Mouse (Mus musculus): Measurements from ENCODE around the gene Prrt1.

Gene Prrt1

DNA sequence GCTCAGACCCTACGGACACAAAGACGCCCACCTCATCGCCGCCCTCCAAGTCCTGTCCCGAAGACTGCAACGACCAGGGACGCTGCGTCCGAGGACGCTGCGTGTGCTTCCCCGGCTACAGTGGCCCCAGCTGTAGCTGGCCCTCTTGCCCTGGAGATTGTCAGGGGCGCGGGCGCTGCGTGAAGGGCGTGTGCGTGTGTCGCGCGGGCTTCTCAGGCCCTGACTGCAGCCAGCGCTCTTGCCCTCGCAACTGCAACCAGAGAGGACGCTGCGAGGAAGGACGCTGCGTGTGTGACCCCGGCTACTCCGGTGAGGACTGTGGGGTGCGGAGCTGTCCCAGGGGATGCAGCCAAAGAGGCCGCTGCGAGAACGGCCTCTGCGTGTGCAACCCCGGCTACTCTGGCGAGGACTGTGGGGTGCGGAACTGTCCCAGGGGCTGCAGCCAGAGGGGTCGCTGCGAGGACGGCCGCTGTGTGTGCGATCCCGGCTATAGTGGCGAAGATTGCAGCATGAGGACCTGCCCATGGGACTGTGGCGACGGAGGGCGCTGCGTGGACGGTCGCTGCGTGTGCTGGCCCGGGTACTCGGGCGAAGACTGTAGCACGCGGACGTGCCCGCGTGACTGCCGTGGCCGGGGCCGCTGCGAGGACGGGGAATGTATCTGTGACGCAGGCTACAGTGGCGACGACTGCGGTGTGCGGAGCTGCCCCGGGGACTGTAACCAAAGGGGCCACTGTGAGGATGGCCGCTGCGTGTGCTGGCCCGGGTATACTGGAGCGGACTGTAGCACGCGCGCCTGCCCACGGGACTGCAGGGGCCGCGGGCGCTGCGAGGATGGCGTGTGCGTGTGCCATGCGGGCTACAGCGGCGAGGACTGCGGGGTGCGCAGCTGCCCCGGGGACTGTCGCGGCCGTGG lies 42.1 kb downstream of the Prrt1 start:
- DNase-seq (ENCODE audit: low spot score), result no peak

DNA sequence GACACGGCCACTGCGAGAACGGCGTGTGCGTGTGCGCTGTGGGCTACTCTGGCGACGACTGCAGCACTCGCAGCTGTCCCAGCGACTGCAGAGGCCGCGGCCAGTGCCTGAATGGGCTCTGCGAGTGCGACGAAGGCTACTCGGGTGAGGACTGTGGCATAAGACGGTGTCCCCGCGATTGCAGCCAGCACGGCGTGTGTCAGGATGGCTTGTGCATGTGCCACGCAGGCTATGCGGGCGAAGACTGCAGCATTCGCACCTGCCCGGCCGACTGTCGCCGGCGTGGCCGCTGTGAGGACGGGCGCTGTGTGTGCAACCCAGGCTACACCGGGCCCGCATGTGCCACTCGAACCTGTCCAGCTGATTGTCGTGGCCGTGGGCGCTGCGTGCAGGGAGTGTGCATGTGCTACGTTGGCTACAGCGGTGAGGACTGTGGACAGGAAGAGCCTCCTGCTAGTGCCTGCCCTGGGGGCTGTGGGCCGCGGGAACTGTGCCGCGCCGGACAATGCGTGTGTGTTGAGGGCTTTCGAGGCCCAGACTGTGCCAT lies 43.0 kb downstream of the Prrt1 start:
- DNase-seq (ENCODE audit: low spot score), result no peak

DNA sequence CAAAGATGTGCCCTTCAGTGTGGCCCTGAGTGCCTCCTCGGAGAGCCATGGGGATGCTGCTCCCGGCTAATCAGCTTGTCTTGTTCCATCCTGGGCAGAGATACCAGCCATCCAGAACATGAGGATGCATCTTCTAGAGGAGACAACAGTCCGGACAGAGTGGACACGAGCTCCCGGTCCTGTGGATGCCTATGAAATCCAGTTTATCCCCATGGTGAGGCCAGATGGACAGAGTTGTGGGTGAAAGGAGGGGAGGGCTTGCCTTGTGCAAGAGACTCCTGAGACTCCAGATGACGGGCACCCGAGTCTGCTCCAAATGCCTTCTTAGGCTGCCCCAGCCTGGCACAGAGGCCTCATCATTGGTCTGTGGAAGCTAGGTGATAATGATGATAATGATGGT lies 43.8 kb downstream of the Prrt1 start:
- DNase-seq (ENCODE audit: low spot score), result no peak

DNA sequence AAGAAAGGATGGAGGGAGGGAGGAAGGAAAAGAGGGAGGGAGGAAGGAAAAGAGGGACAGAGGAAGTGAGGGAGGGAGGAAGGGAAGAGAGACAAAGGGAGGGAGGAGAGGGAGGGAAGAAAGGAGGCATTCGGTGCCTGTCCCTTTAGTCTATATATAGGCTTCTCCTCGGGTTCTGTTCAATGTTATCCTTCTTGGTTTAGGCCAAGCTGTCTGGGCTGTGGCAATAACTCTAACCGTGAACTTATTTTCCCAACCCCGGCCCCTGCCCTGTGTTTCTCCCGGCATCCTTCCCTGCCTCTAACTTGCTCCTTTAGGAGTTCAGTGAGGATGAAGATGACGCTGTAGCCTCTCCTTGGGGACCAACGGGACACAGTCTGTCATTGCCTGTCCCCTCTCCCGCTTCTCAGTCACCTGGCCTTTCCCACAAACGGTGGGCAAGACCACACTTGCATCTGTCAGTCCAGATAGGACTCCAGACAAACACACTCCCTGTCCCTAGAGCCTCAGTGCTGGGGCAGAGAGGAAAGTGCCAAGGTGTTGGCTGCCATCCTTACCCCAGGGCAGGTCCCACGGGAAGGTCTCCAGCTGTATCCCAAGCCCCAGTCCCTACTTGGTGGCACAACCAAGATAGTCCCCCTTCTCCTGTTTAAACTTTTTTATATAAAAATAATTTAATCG lies 45.3 kb downstream of the Prrt1 start:
- no peak for DNase-seq (ENCODE audit: low spot score)

DNA sequence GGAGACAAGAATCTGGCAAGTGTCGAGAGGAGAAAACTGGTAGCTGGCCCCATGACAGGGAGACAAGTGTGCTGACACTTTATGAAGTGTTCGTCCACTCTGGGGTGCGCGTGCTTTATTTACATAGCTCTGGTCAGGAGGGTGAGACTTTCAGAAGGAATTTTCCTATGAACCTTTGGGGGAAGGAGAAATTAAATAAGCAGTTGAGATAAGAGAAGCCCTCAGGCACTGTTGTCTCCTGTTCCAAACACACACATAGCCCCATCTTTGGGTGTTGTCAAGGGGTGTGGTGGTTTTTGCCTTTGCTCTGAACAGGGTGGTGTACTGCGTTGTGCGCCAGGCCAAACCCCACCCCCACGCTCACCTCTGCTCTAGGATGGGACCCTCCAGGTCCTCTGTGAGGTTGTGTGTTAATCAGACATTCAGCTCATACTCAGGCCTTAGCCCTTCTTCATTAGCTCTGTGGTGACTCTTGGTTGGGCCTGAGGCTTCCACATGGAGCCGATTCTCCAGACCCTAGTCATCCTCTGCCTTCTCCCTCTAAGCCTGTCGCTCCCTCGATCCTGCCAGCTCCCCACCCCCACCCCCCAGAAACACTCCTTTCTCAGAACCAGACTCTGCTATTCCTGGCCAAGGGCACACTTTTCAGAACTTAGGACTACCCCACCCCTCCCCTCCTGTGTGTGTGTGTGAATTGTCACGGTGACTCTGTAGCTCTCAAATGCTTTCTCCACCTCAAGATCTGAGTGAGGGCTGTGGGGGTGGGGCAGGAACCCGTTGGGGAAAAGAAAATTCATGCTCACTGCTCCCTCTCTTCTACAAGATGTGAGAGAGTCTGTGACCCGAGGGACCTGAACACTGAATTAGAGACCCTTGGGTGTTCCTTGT lies 46.1 kb downstream of the Prrt1 start:
- DNase-seq (ENCODE audit: low spot score), result no peak

DNA sequence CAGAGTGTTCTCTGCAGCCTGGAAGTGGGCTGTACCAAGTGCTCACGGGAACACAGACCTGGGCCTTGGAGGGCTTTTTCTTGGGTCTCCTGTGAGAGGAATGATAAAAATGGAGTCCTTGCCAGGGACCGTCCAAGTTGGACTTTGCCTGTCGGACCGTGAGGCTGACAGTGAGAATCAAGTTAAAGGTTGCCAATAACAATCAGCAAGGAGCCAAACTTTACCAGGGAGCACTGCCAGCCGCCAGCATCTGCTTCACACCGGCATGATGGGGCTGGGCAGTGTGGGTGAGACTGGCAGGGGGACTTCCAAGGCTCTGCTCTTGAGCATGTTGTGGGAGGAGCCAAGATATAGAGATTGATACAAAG lies 46.7 kb downstream of the Prrt1 start:
- DNase-seq (ENCODE audit: low spot score), result no peak

DNA sequence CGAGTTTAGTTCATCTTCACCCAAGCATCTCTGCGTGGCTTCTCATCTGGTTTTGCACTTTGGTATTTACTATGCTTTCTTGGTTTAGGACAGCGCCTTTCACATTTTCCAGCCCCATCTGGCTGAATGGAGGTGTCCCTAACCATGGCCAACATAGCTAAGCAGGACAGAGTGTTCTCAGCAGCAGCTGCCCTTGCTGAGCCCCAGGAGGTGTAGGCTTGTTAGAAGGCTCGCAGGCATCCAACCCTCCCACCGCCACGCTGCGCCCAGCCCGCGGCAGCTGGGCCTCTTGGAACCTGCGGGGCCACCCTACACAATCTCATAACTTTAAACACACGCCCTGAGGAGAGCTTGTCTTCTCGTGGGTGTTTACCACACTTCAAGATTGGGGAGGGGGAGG lies 47.3 kb downstream of the Prrt1 start:
- no peak for DNase-seq (ENCODE audit: low spot score)

DNA sequence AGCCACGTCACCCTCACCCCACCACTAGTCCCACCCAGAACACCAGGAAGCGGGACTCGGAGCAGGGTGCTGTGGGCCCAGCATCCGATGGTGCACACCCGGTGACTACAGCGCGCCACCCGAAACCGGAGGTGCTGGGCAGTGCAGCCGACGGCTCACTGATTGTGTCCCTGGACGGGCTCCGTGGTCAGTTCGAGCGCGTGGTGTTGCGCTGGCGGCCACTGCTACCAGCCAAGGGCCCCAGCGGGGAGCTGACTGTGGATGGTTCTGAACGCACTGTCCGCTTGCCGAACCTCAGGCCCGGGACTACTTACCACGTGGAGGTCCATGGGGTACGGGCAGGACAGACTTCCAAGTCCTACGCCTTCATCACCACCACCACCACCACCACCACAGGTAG lies 50.9 kb downstream of the Prrt1 start:
- DNase-seq (ENCODE audit: low spot score), result no peak

DNA sequence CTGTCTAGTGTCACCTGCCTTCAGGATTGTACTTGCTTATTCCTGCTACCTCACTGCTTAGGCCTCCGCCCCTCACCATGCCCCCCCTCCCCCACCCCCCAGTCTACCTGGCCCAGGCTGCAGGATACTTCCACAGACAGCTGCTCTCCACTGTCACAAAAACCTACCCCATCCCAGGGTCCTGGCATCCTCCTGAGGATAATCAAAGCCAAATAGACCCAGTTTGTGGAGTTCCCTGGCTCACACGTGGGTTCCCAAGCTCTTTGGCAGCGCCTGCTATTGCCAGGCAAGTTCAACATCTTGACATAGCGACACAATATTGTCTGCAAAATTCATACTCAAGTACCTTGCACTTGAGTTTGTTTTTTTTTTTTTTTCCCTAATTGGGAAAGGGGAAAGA lies 51.3 kb downstream of the Prrt1 start:
- no peak for DNase-seq (ENCODE audit: low spot score)

DNA sequence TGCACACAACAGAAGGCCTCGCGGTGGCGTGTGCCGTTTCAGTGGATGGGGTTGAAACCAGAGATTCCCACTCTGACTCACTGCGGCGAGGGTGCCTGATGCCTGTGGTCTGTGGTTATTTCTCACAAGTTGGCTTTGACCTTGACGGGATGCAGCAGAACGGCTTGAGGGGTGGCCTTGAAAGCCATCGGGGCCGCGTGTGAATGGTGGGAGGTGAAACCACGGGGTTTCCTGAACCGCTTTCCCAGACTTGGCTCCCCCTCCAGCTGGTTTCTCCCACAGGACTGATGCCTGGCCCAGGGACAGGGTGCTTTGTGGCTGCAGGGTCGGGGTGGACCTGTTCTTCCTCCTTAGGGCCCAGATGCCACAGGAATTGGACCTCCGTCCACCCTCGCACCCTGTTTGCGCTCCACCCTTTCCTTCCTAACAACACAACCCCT lies 51.8 kb downstream of the Prrt1 start:
- no peak for DNase-seq (ENCODE audit: low spot score)

DNA sequence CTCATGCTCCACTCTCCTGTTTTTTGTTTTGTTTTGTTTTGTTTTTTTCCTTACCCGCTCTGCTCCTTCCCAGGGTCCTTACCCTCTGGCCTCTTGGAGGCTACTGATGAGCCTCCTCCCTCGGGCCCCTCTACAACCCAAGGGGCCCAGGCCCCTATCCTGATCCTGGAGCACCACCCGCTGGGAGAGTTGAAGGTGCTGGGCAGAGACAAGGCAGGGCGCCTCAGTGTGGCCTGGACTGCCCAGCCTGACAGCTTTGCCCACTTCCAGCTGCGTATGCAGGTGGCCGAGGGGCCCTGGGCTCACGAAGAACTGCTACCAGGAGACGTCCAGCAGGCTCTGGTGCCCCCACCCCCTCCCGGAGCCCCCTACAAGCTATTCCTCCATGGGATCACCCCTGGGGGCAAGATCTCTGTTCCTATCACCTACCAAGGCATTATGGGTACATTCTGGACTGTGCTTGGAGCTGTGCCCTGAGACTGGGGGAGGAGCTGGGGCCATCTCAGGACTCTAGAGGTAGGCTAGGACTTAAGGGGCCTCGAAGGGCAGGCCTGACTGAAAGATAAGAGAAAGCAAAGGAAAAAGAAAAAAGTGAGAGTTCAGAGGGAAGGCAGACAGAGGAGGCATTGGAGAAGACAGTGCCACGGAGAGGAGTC lies 52.7 kb downstream of the Prrt1 start:
- DNase-seq (ENCODE audit: low spot score), result no peak

Measured in yolk sac, embryonic 10.5 days (tissue).